Mouse (Mus musculus): ENCODE data around the gene Secisbp2. TPM values are rescaled to one million over a fixed set of nuclear protein-coding genes. Genes with fewer than 3 reads are reported as not detected.
A peak's percentile ranks its signal among the peaks of the same experiment; 100 is the strongest.

Gene Secisbp2
- total and polyA plus RNA-seq, 3 experiments: 11.1 to 15.3 (median 11.5) TPM

DNA sequence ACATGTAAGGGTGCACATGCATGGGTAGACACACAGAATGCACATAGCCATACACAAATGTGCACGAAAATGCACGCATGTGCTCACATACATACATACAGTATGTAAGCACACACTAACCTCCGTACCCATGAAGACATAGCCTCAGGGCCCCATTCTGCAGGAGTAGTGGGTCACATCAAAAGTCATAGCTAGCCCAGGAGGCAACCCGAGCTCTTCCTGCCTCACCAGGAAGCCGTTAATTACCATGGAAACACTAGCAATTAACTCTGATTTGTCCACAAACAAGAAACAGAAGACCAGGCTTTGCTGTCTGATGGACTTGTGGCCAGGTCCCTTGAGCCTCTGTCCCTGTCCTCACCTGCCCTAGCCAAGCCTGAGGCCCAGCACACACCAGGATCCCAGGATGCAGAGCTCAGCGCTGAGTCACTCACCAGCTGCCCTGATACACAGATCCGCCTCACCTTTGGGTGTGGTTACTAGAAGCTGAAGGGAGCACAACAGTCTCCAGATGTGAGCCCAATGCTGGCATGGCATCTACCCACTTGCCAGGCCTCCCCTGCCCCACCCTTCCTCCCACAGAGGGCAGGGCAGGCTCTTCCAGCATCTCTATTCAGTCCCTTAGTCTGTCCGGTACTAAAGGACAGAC lies 74.6 kb downstream of the Secisbp2 start:
- intact Hi-C loops (cut with DNase I): no loop called here

DNA sequence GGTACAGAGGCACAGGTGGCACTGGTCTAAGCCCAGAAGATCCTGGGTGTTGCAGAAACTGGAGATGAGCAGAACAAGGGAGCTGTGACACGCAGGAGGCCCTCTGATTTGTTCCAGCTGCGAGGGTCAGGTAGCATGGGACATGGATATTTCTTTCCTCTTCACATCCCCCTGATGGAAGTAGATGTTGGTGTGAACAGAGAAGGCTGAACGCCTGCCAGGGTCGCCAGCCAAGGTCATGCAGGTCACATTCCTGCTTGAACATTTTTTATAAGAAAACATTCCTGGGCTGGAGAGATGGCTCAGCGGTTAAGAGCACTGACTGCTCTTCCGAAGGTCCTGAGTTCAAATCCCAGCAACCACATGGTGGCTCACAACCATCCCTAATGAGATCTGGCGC lies 75.9 kb downstream of the Secisbp2 start:
- H3K79me2 ChIP-seq (replicated peaks; ENCODE audit: control insufficient read depth, insufficient read depth, low read length): no peaks in the 10 kb centered on the region
- no peak overlapping the region for H3K9ac ChIP-seq (ENCODE audit: low read depth, low read length)
- intact Hi-C loops (cut with DNase I): no loop called here
- 50% methylated on average over 7 of the region's 7 CpGs for WGBS
- no peak overlapping the region for H3K4me3 ChIP-seq
- H3K27ac ChIP-seq: no peak overlapping the region
- peaks cover 3% of the 10 kb centered on the region for H3K4me1 ChIP-seq (ENCODE audit: control insufficient read depth, insufficient read depth, low read length)
- H3K27me3 ChIP-seq (ENCODE audit: control insufficient read depth, insufficient read depth, low read length): no peaks in the 10 kb centered on the region
- no peaks in the 10 kb centered on the region for H3K36me3 ChIP-seq (ENCODE audit: control insufficient read depth, insufficient read depth, low read length)
- no peak for DNase-seq
- TF ChIP-seq CTCF (IDR thresholded peaks at IDR 0.05) (no peak), POLR2A (IDR thresholded peaks at IDR 0.05; ENCODE audit: insufficient read depth, low read depth, low read length) (no peak), EP300 (IDR thresholded peaks at IDR 0.05; ENCODE audit: insufficient read depth, low read depth, low read length) (no peak)

More for the DNA sequence above, 74.6 kb downstream of the Secisbp2 start:
- 72% methylated on average over 8 of the region's 8 CpGs for WGBS
- H3K4me1 ChIP-seq (ENCODE audit: control insufficient read depth, insufficient read depth, low read length): peaks cover 3% of the 10 kb centered on the region
- DNase-seq: no peak
- H3K79me2 ChIP-seq (replicated peaks; ENCODE audit: control insufficient read depth, insufficient read depth, low read length): no peaks in the 10 kb centered on the region
- no peaks in the 10 kb centered on the region for H3K36me3 ChIP-seq (ENCODE audit: control insufficient read depth, insufficient read depth, low read length)
- no peak overlapping the region for H3K27ac ChIP-seq
- no peak overlapping the region for H3K9ac ChIP-seq (ENCODE audit: low read depth, low read length)
- no peaks in the 10 kb centered on the region for H3K27me3 ChIP-seq (ENCODE audit: control insufficient read depth, insufficient read depth, low read length)
- TF ChIP-seq POLR2A (IDR thresholded peaks at IDR 0.05; ENCODE audit: insufficient read depth, low read depth, low read length): no peak
- TF ChIP-seq EP300 (IDR thresholded peaks at IDR 0.05; ENCODE audit: insufficient read depth, low read depth, low read length): no peak
- TF ChIP-seq CTCF (IDR thresholded peaks at IDR 0.05): no peak
- H3K4me3 ChIP-seq: no peak overlapping the region

DNA sequence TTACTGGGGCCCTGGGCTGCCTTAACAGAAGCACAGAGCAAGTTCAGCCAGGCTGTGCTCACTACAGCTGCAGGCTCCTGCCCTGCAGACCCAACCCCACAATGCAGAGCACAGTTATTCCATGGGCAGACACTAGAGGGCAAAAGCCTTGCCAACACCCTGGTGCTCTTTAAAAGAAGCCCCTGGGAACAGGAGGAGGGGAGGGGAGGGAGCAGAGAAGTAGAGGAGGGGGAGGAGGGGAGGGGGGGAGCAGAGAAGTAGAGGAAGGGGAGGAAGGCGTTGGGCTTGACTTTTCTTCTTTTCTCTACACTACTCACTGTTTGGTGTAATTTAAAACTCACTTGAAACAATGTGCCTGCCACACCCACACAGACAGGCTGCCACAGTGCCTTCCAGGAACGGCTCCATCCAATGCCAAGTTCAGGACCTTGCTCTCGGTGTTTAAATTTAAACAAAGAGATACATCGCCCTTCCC lies 78.4 kb downstream of the Secisbp2 start:
- no peak for DNase-seq
- no peaks in the 10 kb centered on the region for H3K27me3 ChIP-seq (ENCODE audit: control insufficient read depth, insufficient read depth, low read length)
- H3K4me1 ChIP-seq (ENCODE audit: control insufficient read depth, insufficient read depth, low read length): peaks cover 3% of the 10 kb centered on the region
- no peaks in the 10 kb centered on the region for H3K79me2 ChIP-seq (replicated peaks; ENCODE audit: control insufficient read depth, insufficient read depth, low read length)
- intact Hi-C loops (cut with DNase I): no loop called here
- peak; percentile 54 for TF ChIP-seq CTCF (IDR thresholded peaks at IDR 0.05)
- no peak for TF ChIP-seq EP300 (IDR thresholded peaks at IDR 0.05; ENCODE audit: insufficient read depth, low read depth, low read length)
- no peak overlapping the region for H3K9ac ChIP-seq (ENCODE audit: low read depth, low read length)
- no peak overlapping the region for H3K4me3 ChIP-seq
- H3K36me3 ChIP-seq (ENCODE audit: control insufficient read depth, insufficient read depth, low read length): no peaks in the 10 kb centered on the region
- H3K27ac ChIP-seq: no peak overlapping the region
- 18% methylated on average over 4 of the region's 4 CpGs for WGBS

DNA sequence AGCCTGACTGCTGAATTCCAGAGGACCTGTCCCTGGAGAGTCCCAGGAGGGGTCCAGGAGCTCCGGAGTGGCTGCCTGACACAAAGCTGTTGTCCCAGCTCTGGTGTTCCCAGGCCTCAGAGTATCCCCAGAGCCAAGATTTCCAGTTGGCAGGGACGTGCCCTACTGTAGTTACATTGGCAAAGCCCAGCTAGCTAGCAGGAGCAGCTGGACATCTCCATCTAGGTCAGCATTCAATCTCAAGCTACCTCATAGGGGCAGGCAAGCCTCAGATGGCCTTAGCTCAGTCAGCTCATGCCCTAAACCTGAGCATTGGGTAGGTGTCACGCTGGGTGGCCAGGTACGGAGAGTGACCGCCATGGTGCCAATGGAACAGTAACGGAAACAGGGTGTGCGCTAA lies 80.0 kb downstream of the Secisbp2 start:
- TF ChIP-seq CTCF (IDR thresholded peaks at IDR 0.05): no peak
- no peak for TF ChIP-seq EP300 (IDR thresholded peaks at IDR 0.05; ENCODE audit: insufficient read depth, low read depth, low read length)
- no peak for TF ChIP-seq POLR2A (IDR thresholded peaks at IDR 0.05; ENCODE audit: insufficient read depth, low read depth, low read length)
- Histone ChIP-seq H3K4me3 (no peak overlapping the region), H3K79me2 (replicated peaks; ENCODE audit: control insufficient read depth, insufficient read depth, low read length) (no peaks in the 10 kb centered on the region), H3K4me1 (ENCODE audit: control insufficient read depth, insufficient read depth, low read length) (peaks cover 3% of the 10 kb centered on the region), H3K27me3 (ENCODE audit: control insufficient read depth, insufficient read depth, low read length) (no peaks in the 10 kb centered on the region), H3K36me3 (ENCODE audit: control insufficient read depth, insufficient read depth, low read length) (no peaks in the 10 kb centered on the region), H3K27ac (no peak overlapping the region), H3K9ac (ENCODE audit: low read depth, low read length) (no peak overlapping the region)
- 77% methylated on average over 7 of the region's 7 CpGs for whole genome bisulfite sequencing
- intact Hi-C loops (cut with DNase I): no loop called here
- peak in 1 of 2 experiments; percentile 37 for DNase-seq

DNA sequence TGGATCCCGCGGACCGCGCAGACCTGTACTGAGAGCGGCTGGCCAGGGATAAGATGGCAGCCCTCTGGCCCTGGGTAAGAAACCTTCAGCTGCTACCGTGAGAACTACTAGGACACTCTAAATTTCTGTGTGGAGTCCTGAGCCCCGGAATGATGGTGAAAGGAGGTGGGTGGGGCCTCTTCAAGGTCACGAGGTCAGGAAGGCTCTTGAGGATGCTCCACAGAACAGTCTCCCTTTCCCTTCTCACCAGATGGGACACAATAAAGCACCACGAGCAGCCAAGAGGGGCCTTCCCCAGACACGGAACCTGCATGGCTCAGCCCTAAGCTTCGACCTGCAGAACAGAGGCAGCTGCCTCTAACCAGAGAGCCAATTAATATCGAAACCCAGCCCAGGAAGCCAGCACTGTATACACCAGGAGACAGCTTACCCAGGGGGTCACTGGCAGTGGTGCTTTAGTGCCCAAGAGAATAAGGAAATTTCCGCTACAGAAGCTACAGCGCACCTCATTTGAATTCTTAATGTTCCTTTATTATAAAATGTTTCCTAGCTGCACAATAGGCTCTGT lies 80.7 kb downstream of the Secisbp2 start:
- H3K9ac ChIP-seq (ENCODE audit: low read depth, low read length): no peak overlapping the region
- TF ChIP-seq CTCF (IDR thresholded peaks at IDR 0.05): no peak
- TF ChIP-seq EP300 (IDR thresholded peaks at IDR 0.05; ENCODE audit: insufficient read depth, low read depth, low read length): no peak
- TF ChIP-seq POLR2A (IDR thresholded peaks at IDR 0.05; ENCODE audit: insufficient read depth, low read depth, low read length): no peak
- no peaks in the 10 kb centered on the region for H3K27me3 ChIP-seq (ENCODE audit: control insufficient read depth, insufficient read depth, low read length)
- no peaks in the 10 kb centered on the region for H3K79me2 ChIP-seq (replicated peaks; ENCODE audit: control insufficient read depth, insufficient read depth, low read length)
- no peaks in the 10 kb centered on the region for H3K36me3 ChIP-seq (ENCODE audit: control insufficient read depth, insufficient read depth, low read length)
- intact Hi-C loops (cut with DNase I): no loop called here
- H3K4me1 ChIP-seq (ENCODE audit: control insufficient read depth, insufficient read depth, low read length): peaks cover 3% of the 10 kb centered on the region
- 83% methylated on average over 14 of the region's 14 CpGs for WGBS
- no peak for DNase-seq
- H3K4me3 ChIP-seq: no peak overlapping the region
- no peak overlapping the region for H3K27ac ChIP-seq

Other genes with a start within 250 kb of the Secisbp2 start
- gene S1pr3, start 243.1 kb upstream of the Secisbp2 start, total RNA-seq (2021): 10 to 100 TPM; 12.2 to 16.4 TPM
- gene S1pr3, start 243.1 kb upstream of the Secisbp2 start, polyA plus RNA-seq (2012; rRNA removed): 16.3 and 25.5 TPM in 2 replicates
- 1 to 10 TPM in 1 of 2 experiments, under 1 TPM in 1; 0.91 to 2.1 TPM for gene Shc3, start 82.3 kb upstream of the Secisbp2 start, total RNA-seq (2021)
- 0.80 and 1.2 TPM in 2 replicates for gene Shc3, start 82.3 kb upstream of the Secisbp2 start, polyA plus RNA-seq (2012; rRNA removed)
- gene Cks2, start 6.5 kb upstream of the Secisbp2 start, total RNA-seq (2021): 1 to 10 TPM in 1 of 2 experiments, under 1 TPM in 1; 0.50 to 1.2 TPM
- gene Cks2, start 6.5 kb upstream of the Secisbp2 start, polyA plus RNA-seq (2012; rRNA removed): 1.5 and 1.6 TPM in 2 replicates
- gene Sema4d, start 142.1 kb downstream of the Secisbp2 start, total RNA-seq (2021): 10 to 100 TPM; 52.2 to 67.6 TPM
- gene Sema4d, start 142.1 kb downstream of the Secisbp2 start, polyA plus RNA-seq (2012; rRNA removed): 51.7 and 52.2 TPM in 2 replicates
- 10 to 100 TPM in 1 of 2 experiments, 1 to 10 TPM in 1; 8.2 to 19.0 TPM for gene Gadd45g, start 195.0 kb downstream of the Secisbp2 start, total RNA-seq (2021)
- 19.7 and 24.3 TPM in 2 replicates for gene Gadd45g, start 195.0 kb downstream of the Secisbp2 start, polyA plus RNA-seq (2012; rRNA removed)

Data from heart, adult 2 months (tissue).